Mouse (Mus musculus): Measurements from ENCODE around the gene Dtx3. TPM values are rescaled to one million over a fixed set of nuclear protein-coding genes. Genes with fewer than 3 reads are reported as not detected.

Gene Dtx3
- polyA plus RNA-seq, 1 experiment from 2014 or later = 148 TPM

GRCm38 (mm10) chr10:127191191-127192056, 4.1 kb downstream of the Dtx3 start:
- ATAC-seq (ENCODE audit: insufficient read depth, low FRiP score, low TSS enrichment) (no peak), DNase-seq (ENCODE audit: low spot score) (no peak)
- Histone ChIP-seq H3K36me3 (ENCODE audit: control insufficient read depth, insufficient read depth, low read length) (peaks cover 15% of the 10 kb centered on the region), H3K9ac (ENCODE audit: low read length) (no peak overlapping the region), H3K4me3 (ENCODE audit: low read depth, low read length) (no peak overlapping the region), H3K4me1 (ENCODE audit: control insufficient read depth, insufficient read depth, low read length) (peaks cover 22% of the 10 kb centered on the region), H3K9me3 (ENCODE audit: control insufficient read depth, low read length) (no peaks in the 10 kb centered on the region), H3K27ac (ENCODE audit: low read depth, low read length) (no peak overlapping the region), H3K4me2 (ENCODE audit: low read depth) (no peak overlapping the region), H3K27me3 (ENCODE audit: control insufficient read depth, insufficient read depth, low read length) (no peaks in the 10 kb centered on the region)
- WGBS = 81% methylated on average over 19 of the region's 19 CpGs

GRCm38 (mm10) chr10:127190398-127191190, 4.9 kb downstream of the Dtx3 start:
- Histone ChIP-seq H3K27me3 (ENCODE audit: control insufficient read depth, insufficient read depth, low read length) (no peaks in the 10 kb centered on the region), H3K4me3 (ENCODE audit: low read depth, low read length) (peak overlapping the region; percentile 79; the same call in 1 of the 2 replicates), H3K36me3 (ENCODE audit: control insufficient read depth, insufficient read depth, low read length) (peaks cover 17% of the 10 kb centered on the region), H3K9me3 (ENCODE audit: control insufficient read depth, low read length) (no peaks in the 10 kb centered on the region), H3K9ac (ENCODE audit: low read length) (no peak overlapping the region), H3K4me1 (ENCODE audit: control insufficient read depth, insufficient read depth, low read length) (peaks cover 19% of the 10 kb centered on the region), H3K4me2 (ENCODE audit: low read depth) (peak overlapping the region; percentile 99), H3K27ac (ENCODE audit: low read depth, low read length) (peak overlapping the region; percentile 76; the same call in 1 of the 2 replicates)
- DNase-seq (ENCODE audit: low spot score) = no peak
- no peak for ATAC-seq (ENCODE audit: insufficient read depth, low FRiP score, low TSS enrichment)
- WGBS = 38% methylated on average over 14 of the region's 14 CpGs

- Histone ChIP-seq H3K9me3 (ENCODE audit: control insufficient read depth, low read length) (no peaks in the 10 kb centered on the region), H3K4me2 (ENCODE audit: low read depth) (peak within 1 kb of the TSS; percentile 99), H3K27ac (ENCODE audit: low read depth, low read length) (peak within 1 kb of the TSS; percentile 87), H3K4me3 (ENCODE audit: low read depth, low read length) (peak within 1 kb of the TSS; percentile 79), H3K9ac (ENCODE audit: low read length) (peak within 1 kb of the TSS; percentile 92), H3K4me1 (ENCODE audit: control insufficient read depth, insufficient read depth, low read length) (peaks cover 16% of the 10 kb centered on the region), H3K36me3 (ENCODE audit: control insufficient read depth, insufficient read depth, low read length) (peaks cover 17% of the 10 kb centered on the region), H3K27me3 (ENCODE audit: control insufficient read depth, insufficient read depth, low read length) (no peaks in the 10 kb centered on the region)
- under 1% methylated on average over 35 of the region's 35 CpGs for WGBS
- DNase-seq (ENCODE audit: low spot score) (peak; percentile 61), ATAC-seq (ENCODE audit: insufficient read depth, low FRiP score, low TSS enrichment) (peak; percentile 16; the same call in 1 of the 2 replicates)
These were observed 5.7 kb downstream of the Dtx3 start, which contains the start of gene Arhgef25 for GRCm38 (mm10) chr10:127189651-127190381. Gene Arhgef25 (minus strand): TSS chr10:127190083.

GRCm38 (mm10) chr10:127189116-127189650, 6.3 kb downstream of the Dtx3 start:
- ATAC-seq (ENCODE audit: insufficient read depth, low FRiP score, low TSS enrichment) (peak; percentile 10), DNase-seq (ENCODE audit: low spot score) (peak; percentile 52)
- Histone ChIP-seq H3K4me1 (ENCODE audit: control insufficient read depth, insufficient read depth, low read length) (peaks cover 14% of the 10 kb centered on the region), H3K27me3 (ENCODE audit: control insufficient read depth, insufficient read depth, low read length) (no peaks in the 10 kb centered on the region), H3K27ac (ENCODE audit: low read depth, low read length) (peak overlapping the region; percentile 87), H3K4me3 (ENCODE audit: low read depth, low read length) (peak overlapping the region; percentile 79), H3K9ac (ENCODE audit: low read length) (peak overlapping the region; percentile 92), H3K9me3 (ENCODE audit: control insufficient read depth, low read length) (no peaks in the 10 kb centered on the region), H3K36me3 (ENCODE audit: control insufficient read depth, insufficient read depth, low read length) (peaks cover 17% of the 10 kb centered on the region), H3K4me2 (ENCODE audit: low read depth) (peak overlapping the region; percentile 99)
- WGBS = under 1% methylated on average over 26 of the region's 26 CpGs

- Histone ChIP-seq H3K27ac (ENCODE audit: low read depth, low read length) (peak overlapping the region; percentile 87), H3K4me1 (ENCODE audit: control insufficient read depth, insufficient read depth, low read length) (peaks cover 14% of the 10 kb centered on the region), H3K9me3 (ENCODE audit: control insufficient read depth, low read length) (no peaks in the 10 kb centered on the region), H3K9ac (ENCODE audit: low read length) (peak overlapping the region; percentile 92), H3K4me3 (ENCODE audit: low read depth, low read length) (peak overlapping the region; percentile 79), H3K27me3 (ENCODE audit: control insufficient read depth, insufficient read depth, low read length) (no peaks in the 10 kb centered on the region), H3K4me2 (ENCODE audit: low read depth) (peak overlapping the region; percentile 99), H3K36me3 (ENCODE audit: control insufficient read depth, insufficient read depth, low read length) (peaks cover 17% of the 10 kb centered on the region)
- ATAC-seq (ENCODE audit: insufficient read depth, low FRiP score, low TSS enrichment) = peak; percentile 79
- WGBS = under 1% methylated on average over 33 of the region's 46 CpGs
- DNase-seq (ENCODE audit: low spot score) = peak; percentile 92
These were observed 6.9 kb downstream of the Dtx3 start for GRCm38 (mm10) chr10:127188465-127189115.

- Histone ChIP-seq H3K4me3 (ENCODE audit: low read depth, low read length) (peak overlapping the region; percentile 79), H3K27ac (ENCODE audit: low read depth, low read length) (peak overlapping the region; percentile 87), H3K9me3 (ENCODE audit: control insufficient read depth, low read length) (no peaks in the 10 kb centered on the region), H3K4me1 (ENCODE audit: control insufficient read depth, insufficient read depth, low read length) (peaks cover 14% of the 10 kb centered on the region), H3K9ac (ENCODE audit: low read length) (peak overlapping the region; percentile 92), H3K27me3 (ENCODE audit: control insufficient read depth, insufficient read depth, low read length) (no peaks in the 10 kb centered on the region), H3K4me2 (ENCODE audit: low read depth) (peak overlapping the region; percentile 99), H3K36me3 (ENCODE audit: control insufficient read depth, insufficient read depth, low read length) (peaks cover 16% of the 10 kb centered on the region)
- DNase-seq (ENCODE audit: low spot score) (no peak), ATAC-seq (ENCODE audit: insufficient read depth, low FRiP score, low TSS enrichment) (no peak)
- WGBS = under 1% methylated on average over 17 of the region's 21 CpGs
These were observed 7.5 kb downstream of the Dtx3 start for GRCm38 (mm10) chr10:127188079-127188453.

GRCm38 (mm10) chr10:127187371-127188078, 8.0 kb downstream of the Dtx3 start:
- Histone ChIP-seq H3K27ac (ENCODE audit: low read depth, low read length) (peak overlapping the region; percentile 87; the same call in 1 of the 2 replicates), H3K4me3 (ENCODE audit: low read depth, low read length) (peak overlapping the region; percentile 79), H3K36me3 (ENCODE audit: control insufficient read depth, insufficient read depth, low read length) (peaks cover 11% of the 10 kb centered on the region), H3K4me2 (ENCODE audit: low read depth) (peak overlapping the region; percentile 99), H3K9ac (ENCODE audit: low read length) (peak overlapping the region; percentile 92), H3K27me3 (ENCODE audit: control insufficient read depth, insufficient read depth, low read length) (no peaks in the 10 kb centered on the region), H3K4me1 (ENCODE audit: control insufficient read depth, insufficient read depth, low read length) (peaks cover 14% of the 10 kb centered on the region), H3K9me3 (ENCODE audit: control insufficient read depth, low read length) (no peaks in the 10 kb centered on the region)
- ATAC-seq (ENCODE audit: insufficient read depth, low FRiP score, low TSS enrichment) = no peak
- WGBS = 28% methylated on average over 10 of the region's 10 CpGs
- DNase-seq (ENCODE audit: low spot score) = no peak
